Mouse (Mus musculus) neural tube, embryonic 10.5 days (tissue): Measurements from ENCODE around the gene Fam207a.

ENCODE experiments used
- DNase-seq: peaks from one replicate; pipeline ENCODE4 v3.0.0-alpha.2; 2017; ENCODE audit warnings: low spot score; ENCODE audit errors: extremely low spot score

Gene Fam207a

DNA sequence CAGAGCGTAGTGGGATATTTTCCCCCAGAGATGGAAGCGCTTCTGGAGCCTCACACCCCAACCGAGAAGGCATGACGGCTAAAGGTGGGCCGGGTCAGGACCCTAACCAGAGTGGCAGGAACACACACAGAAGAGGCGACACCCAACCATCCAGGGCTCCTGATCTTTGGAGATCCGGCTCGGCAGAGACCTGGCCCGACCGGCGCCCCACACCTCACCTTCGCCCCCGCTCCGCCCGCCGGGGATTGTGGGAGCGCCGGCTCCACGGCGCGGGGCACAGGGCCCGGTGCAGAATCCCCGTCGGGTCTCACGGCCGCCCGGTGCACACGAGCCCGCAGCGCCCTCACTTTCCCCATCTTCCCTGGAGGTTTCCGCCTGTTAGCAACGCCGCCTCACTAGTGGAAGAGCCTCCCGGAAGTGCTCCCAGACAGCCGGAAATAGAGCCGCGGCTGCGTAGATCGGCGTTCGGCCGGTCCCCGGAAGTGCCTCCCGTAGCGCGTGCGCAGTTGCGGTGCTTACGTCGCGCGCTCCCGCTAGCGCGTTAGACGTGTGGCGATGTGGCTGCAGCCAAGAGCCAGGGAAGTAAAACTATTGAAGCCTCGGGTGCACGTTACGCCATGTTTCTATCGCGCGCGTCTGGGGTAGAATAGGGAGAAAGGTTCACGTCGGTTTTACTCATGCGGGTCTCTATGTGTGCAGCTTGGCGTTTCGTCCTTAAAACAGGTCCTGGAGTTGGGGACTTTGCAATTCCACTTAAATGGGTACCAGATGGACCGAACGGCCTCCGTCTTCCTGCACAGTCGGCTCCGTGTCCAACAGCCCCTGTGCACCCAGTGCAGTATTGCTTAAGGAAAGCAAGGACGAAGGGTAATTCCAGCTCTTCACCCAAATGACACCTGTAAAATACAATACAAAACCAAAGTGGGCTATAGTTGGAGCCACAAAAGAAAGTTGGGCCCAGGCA lies at the start of gene Fam207a:
Fam207a (minus strand) TSS at position 401 of the 964 bp plus-strand sequence.
- peak; percentile 89 for DNase-seq

DNA sequence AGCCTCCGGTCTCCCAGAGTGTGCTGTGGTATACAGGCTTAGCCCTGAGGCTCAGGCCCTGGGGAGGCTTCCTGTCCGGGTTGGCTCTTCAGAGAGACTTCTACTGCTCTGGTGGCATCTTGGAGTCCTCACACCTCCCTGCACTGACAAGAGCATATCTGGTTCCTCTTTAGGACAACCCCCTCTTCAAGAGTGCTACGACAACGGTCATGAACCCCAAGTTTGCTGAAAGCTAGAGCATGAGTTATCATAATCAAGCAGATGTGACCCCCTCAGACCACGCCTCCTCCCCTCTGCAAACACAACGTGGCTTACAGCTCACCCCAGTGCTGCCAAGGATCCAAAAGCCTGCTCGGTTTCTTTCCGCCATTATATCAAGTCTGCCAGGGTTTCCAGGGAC lies 49.4 kb upstream of the Fam207a start:
- no peak for DNase-seq

DNA sequence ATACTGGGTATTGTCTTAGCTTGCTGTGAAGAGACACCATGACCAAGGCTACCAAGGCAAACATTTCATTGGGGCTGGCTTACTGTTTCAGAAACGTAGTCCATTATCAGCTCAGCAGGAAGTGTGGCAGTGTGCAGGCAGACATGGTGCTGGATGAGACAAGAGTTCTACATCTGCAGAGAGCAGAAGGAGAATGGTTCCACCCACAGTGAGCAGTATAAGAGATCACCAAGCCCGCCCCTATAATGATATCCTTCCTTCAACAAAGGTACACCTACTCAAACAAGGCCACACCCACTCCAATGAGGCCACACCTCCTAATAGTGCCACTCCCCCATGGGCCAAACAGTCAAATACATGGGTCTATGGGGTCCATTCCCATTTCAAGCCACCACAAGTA lies 45.9 kb upstream of the Fam207a start:
- no peak for DNase-seq

DNA sequence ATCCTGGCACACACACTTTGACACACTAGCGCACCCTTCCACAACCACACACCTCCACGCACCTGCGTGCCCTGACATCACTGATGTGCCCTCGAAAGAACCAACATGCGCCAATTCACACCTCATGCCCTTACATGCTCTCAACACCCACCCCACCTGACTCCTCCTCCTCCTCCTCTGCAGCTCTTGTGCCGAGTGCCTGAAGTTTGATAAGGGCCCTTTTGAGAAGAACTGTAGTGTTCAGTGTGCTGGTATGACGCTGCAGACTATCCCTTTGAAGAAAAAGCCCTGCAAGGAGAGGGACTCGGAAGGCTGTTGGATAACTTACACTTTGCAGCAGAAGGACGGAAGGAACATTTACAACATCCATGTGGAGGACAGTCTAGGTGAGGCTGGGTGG lies 45.2 kb upstream of the Fam207a start:
- no peak for DNase-seq

DNA sequence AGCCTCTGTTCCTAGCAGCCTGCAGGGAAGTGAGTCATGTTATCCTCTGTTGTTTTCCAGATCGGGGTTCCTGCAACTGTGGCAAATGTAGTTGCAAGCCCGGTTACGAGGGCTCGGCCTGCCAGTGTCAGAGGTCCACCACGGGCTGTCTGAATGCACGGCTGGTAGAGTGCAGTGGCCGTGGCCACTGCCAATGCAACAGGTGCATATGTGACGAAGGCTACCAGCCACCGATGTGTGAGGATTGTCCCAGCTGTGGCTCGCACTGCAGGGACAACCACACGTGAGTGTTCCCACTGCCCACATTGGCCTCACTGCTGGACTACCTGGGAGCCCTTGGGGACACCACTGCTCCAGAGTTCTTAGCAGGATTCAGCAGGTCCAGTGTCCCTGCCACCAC lies 44.5 kb upstream of the Fam207a start:
- no peak for DNase-seq

DNA sequence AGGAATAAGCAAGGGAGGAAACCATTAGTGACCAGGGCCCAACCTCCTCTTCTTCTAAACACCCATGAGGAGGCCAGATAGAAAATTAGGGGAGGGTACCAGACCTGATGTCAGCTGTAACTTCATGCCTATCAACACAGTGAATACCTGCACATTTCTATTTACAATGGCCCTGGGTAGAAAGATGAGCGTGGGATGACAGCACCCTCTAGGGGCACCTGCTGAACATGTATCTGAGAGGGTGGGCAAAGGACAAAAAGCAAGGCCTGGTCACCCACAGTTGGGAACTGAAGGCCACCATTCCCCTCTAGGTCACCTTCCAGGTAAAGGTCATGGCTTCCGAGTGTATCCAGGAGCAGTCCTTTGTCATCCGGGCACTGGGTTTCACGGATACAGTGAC lies 42.1 kb upstream of the Fam207a start:
- no peak for DNase-seq

DNA sequence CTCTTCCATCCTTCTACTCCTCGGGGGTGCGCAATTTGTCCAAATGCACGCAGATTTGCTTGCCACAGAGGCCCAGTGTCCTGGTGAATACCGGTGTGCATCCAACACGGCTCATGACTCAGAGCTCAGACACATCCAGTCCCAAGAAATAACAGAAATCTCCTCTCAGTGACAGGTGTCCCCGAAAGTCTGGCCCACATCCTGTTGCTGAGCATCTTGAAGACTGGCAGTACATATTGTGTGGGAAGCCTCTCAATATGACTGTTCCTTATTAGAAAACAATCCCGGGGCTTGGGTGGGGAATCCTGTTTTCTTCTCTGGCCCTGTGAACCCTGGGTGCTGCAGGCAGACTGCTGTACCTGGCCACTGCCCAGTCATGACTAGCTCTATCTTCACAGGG lies 41.0 kb upstream of the Fam207a start:
- no peak for DNase-seq

DNA sequence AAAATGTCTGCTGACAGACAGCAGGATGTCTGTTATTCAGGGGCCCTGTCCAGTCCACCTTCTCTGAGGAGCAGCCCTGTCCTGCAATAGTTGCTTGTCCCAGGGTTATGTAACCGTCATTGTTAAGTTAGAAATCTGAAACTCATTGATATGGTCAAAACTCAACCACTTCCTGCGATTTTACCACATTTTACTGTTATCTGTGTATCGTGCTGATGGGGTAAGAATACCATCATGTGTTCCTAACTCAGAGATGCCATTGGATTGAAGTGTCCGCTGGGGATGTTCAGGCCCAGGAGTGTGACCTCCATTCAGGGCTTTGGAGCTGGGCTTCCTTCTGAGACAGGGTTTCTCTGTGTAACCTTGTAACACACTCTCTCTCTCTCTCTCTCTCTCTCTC lies 39.3 kb upstream of the Fam207a start:
- DNase-seq = no peak

DNA sequence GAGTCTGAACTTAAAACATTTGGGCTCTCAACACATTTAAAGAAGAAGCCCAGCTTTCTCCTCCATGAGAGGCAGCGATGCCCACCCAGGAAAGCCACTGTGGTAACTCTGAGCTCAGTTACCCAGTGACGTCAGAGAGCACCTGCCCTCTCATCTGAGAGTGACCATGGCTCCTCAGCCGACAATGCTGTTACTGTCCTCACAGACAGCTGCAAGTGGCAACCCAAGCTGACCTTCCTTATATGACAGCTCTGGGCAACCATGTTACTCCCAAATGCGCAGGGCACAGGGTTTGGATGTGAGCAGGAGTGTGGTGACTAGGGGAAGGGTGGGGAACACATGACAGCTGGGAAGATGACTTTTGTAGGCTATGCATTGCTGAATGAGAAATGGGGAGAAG lies 37.7 kb upstream of the Fam207a start:
- DNase-seq = no peak

DNA sequence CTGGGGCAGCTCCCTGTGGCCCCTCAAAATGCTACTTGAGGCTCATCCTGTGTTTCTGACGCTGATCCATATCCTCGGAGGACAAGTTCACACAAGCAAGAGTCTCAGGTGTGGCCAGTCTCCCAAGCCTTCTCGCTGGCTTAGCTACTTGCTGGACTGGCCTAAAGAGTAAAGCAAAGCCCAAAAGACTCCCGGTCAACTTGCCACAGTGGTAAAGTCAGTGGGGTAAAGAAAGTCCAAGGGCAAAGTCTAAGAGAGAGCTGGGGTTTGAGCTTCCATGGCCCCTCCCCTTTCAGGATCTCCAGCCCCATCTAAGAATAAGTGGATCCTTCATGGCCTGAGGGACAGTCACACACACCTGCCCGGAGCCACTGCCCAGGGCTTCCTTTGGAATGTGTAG lies 36.6 kb upstream of the Fam207a start:
- DNase-seq = no peak

DNA sequence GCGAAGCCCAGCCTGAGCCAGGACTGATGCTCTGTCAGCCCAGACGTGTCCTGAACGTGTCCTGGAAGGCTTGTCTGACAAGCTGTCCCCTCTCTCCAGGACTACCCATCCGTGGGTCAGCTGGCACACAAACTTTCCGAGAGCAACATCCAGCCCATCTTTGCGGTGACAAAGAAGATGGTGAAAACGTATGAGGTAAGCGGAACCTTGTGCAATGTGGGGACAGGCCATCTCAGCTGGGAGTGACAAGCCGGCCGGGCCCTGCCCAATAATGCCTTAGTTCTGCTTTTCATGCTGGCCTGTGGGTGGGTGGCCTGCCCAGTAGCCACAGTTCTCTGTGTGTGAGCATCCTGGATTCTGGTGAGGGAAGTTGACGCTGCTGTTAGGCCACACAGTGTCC lies 35.3 kb upstream of the Fam207a start:
- no peak for DNase-seq

DNA sequence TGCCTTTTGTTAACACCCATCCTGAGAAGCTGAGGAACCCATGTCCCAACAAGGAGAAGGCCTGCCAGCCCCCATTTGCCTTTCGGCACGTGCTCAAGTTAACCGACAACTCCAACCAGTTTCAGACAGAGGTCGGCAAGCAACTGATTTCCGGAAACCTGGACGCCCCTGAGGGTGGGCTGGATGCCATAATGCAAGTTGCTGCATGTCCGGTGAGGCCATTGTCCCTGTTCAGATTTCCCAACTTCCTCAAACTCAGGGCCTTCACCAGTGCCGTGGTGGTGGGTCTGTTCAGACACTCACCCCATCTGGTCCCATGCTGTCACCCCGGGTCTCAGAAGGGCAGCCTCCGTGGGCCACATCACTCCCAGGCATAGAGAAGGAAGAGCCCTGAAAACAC lies 33.0 kb upstream of the Fam207a start:
- no peak for DNase-seq

DNA sequence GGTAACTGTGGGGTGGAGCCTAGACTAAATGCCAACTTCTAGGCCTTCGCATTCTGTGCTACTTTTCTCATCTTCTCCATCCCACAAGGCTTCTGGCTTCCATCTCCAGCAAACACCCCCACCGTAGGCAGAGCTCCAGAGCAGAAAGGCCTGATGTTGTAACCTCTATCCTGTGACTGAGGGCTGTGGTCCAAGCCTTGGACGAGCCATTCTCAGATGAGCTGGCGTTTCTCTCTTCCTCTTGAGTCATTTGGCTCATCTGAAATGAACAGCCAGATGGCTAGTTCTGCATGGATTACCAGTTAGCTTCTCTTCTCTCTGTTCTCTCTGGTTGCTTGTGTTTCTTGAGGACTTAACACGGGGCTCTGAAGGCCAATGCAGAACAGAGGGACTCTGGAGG lies 29.3 kb upstream of the Fam207a start:
- no peak for DNase-seq

DNA sequence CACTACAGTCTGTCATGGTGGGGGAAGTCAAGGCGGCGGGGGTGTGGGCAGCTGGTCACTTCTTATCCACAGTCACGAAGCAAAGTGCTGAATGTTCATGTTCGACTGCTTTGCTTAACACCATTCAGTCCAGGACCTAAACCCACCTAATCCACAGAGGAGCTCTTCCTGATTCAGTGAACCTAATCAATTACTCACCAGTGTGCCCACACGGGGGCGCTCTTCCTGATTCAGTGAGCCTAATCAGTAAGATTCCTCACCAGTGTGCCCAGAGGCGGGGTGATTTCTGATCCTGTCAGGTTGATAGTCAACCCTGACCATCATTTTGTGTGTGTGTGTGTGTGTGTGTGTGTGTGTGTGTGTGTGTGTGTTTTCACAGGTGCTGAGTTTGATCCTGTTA lies 27.6 kb upstream of the Fam207a start:
- peak; percentile 29 for DNase-seq

DNA sequence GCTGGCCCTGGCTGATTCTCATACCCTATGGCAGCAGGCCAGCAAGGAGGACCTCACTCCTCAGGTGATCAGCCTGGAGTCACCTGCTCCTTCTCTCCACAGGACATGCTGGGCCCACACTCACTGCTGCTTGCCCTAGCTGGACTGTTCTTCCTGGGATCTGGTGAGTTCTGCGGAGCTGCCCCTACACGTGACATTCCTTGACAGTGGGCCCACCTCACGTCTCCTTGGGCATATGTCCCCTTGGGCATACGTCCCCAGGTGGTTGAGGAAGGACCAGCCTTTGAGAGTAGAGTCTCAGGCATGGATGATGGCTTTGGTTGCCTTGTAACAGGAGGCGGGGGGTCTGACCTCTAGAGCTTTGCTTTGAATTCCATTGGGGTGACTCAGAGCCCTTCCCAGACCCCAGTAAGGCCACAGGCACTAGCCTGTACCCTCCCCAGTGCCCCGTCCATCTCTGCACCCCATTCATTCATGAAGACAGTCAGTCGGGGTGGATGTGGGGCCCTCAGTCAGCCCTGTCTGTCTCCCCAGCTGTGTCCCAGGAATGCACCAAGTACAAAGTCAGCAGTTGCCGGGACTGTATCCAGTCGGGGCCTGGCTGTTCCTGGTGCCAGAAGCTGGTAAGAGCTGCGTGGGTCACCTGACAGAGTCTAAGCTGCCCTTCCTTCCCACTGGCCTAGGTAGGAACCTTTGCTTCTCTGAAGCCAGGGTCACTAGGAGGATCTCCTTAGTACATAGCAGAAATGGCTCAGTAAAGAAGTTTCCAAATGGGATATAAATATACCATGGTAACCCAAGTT lies 26.5 kb upstream of the Fam207a start:
- no peak for DNase-seq

DNA sequence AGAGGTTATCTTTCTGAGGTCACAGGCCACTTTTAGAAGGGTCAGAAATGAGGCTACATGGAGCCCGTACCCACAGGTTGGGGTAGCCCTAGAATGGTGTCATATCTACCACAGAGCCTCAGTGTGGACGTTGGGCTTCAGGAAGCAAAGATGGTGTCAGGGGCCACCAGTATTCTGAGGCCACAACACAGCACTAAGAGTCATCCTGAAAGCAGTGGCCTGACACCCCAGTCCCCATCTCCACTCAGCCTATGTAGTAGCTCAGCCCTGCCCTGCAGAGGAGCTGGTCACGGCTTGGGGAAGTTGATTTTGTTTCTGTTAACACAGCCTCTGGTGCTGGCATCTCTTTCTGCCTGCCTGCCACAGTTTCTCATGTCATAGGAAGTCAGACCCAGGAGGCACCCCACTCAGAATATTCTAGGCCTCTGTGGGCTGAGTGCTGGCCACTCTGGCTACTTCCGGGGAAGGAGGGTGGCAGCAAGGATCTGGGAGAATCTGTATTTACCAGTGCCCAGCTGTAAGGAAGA lies 25.1 kb upstream of the Fam207a start:
- no peak for DNase-seq

DNA sequence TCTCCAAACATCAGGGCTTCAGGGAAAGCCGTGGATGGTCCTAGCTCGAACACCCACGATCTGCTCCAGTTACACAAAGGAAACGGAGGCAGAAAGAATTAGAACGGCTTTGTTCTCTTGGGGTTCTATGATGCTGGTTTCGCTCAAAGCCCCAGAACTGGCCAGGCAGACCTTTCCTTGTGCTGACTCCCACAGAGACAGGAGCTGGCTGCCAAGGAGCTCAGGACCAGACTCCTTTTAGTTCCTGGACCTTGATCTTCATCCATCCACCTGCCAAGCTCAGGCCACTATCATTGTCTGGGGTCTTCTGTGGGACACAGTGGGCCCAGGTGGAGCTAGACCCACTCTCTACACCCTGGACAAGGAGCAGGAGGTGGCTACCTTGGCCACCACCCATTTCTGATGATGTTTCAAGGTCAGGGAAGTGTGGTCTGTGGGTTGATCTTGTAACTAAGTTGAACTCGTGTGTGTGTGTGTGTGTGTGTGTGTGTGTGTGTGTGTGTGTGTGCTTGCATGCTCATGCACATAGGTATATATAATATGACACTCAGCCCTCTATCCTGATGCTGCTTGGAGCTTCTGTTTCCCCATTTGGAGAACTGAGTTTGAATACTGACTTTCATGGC lies 23.8 kb upstream of the Fam207a start:
- DNase-seq = no peak

DNA sequence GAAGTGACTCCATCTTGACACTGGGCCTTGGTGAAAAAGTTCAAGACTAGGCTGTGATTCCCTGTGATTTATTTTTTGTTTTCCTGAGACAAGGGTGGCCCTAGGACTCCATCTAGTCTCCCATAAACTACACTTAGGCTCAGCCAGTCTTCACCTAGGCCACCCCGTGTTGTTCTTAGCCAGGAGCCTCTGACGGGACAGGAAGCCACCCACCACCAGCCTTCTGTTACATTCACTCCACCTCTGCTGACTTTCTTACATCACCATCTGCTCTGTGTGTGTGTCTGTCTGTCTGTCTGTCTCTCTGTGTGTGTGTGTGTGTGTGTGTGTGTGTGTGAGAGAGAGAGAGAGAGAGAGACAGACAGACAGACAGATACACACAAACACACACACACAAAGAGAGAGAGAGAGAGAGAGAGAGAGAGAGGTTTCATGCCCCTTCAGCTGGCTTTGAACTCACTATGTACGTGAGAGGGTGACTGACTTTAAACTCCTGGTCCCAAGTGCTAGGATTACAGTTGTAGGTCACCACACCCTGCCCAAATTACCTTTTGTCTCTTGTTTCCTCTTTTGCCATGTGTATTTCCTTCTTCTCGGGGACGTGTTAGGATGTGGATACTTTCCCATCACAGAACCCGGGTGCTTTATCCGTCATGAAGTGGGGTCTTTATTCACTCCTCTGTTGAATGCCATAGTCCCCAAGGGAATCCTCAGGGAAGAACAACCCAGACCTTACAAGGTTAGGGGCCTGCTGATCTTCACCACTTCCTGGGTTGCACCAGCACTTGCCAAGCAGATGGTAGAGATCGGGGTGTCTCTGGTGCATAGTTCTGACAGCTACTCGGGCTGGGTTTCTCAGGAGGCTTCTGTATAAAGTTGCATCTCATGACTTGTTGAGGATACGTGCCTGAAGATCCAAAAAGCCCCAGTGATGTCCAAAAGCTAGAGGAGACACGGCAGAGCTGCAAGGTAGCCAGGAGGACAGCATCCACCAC lies 21.9 kb upstream of the Fam207a start:
- DNase-seq = no peak

DNA sequence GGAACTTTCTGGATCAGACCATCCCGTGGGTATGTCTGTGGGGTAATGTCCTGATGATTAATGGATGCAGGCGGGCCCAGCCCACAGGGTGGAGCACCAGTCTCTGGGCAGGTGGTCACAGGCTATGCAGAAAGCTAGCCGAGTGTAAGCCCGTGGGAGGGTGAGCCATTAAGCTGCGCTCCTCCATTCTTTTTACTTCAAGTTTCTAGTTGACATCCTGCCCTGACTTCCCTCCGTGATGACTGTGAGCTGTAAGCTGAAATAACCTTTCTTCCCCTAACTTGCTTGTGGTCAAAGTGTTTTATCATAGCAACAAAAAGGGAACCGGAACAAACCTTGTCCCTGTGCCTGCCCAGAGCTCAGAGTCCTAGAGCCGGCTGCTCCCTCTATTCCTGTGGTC lies 21.1 kb upstream of the Fam207a start:
- DNase-seq = no peak

DNA sequence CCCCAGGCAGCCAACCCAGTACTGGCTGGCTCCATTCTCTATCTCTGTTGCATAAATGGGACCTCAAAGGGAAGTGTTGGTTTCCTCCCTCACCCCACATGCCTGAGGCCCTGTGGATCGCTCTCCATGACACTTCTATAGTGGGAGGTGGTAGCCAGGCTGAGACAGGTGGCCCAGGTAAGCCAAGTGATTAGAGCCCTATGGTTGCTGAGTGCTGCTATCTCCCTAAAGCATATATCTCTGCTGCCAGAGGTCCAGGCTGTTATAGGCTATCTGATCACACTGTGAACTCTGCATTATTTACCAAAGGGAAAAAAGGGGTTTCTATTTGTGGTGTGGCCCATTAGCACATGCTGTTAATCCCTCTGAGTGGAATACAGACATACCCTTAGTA lies 16.4 kb upstream of the Fam207a start:
- DNase-seq = no peak
